Mouse (Mus musculus) gonadal fat pad, adult 2 months (tissue): ENCODE results near the gene Plekha7. TPM values are rescaled to one million over a fixed set of nuclear protein-coding genes. Genes with fewer than 3 reads are reported as not detected.
A peak's percentile ranks its signal among the peaks of the same experiment; 100 is the strongest.

Source experiments
- DNase-seq: peaks from one replicate; pipeline ENCODE4 v3.0.0-alpha.2; 2012; ENCODE audit warnings: low read depth
- polyA plus RNA-seq: library from polyadenylated mRNA; depleted of rRNA; stranded (reverse); fragments of >200 nt; gene quantifications from 2 replicates; pipeline ENCODE4 v1.2.3, GENCODE M21; 2012

Gene Plekha7
- polyA plus RNA-seq, 1 experiment, result 11.2 TPM

GRCm38 (mm10) chr7:116251516-116251915 is 56.7 kb downstream of the Plekha7 start:
- no peak for DNase-seq

GRCm38 (mm10) chr7:116248536-116248935 is 59.6 kb downstream of the Plekha7 start:
- DNase-seq, result peak; percentile 69

- no peak for DNase-seq
Measured at GRCm38 (mm10) chr7:116247377-116247729, 60.8 kb downstream of the Plekha7 start.

- DNase-seq, result no peak
Measured at GRCm38 (mm10) chr7:116246696-116247376, 61.3 kb downstream of the Plekha7 start.

GRCm38 (mm10) chr7:116245815-116246695 is 62.1 kb downstream of the Plekha7 start:
- no peak for DNase-seq

DNA sequence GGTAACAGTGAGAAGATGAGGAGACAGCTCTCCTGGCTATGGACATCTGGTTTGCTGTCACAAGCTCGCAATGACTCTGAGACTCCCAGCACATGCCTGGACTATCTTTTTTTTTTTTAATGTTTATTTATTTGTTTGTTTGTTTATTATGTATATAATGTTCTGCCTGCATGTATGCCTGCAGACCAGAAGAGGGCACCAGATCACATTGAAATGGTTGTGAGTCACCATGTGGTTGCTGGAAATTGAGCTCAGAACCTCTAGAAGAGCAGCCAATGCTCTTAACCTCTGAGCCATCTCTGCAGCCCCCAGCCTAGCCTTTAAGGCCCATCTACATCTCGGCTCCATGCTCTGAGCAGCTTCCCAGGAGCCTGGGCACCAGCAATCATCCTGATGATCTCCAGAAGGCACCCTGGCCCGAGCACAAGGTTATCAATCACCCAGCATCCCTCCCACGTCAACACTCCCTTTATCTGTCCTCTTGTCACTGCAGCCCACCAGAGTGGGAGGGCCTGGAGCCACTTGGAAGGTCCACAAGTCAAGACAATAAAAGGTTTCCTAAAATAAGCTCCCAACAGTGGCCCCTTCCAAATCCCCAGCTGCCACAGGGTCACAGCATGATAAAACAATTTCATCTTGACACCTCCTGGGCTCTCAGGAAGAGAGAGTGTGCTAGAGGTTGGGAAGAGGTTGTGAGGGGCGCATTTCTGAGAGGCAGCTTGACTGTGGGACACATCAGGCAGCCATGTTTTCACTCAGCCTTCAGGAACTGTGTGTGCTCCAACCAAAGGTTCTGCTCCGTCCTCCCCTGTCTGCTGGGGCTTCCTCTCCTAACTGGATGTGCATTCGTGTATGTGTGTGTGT is 63.6 kb downstream of the Plekha7 start:
- DNase-seq, result no peak

GRCm38 (mm10) chr7:116242810-116243209 is 65.4 kb downstream of the Plekha7 start:
- DNase-seq, result no peak

GRCm38 (mm10) chr7:116241601-116242000 is 66.6 kb downstream of the Plekha7 start:
- no peak for DNase-seq

- DNase-seq, result no peak
Measured at GRCm38 (mm10) chr7:116240791-116241474, 67.2 kb downstream of the Plekha7 start.

DNA sequence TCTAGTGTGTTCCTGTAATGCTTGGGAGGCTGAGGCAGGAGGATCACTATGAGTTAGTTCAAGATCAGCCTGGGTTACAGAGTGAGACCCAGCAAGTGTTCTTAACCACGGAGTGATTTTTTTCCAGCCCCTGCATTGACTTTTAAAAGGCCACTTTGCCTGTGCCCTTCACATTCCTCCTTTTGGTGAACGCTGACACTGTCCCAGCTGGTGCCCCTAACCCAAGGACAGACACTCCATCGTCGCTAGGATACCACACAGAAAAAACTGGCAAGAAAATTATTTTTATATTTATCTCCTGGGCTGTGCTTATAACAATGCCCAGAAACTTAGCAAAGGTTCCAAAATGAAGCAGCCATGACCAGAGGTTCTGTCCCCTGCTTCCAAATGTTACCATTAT is 67.8 kb downstream of the Plekha7 start:
- DNase-seq, result no peak

DNA sequence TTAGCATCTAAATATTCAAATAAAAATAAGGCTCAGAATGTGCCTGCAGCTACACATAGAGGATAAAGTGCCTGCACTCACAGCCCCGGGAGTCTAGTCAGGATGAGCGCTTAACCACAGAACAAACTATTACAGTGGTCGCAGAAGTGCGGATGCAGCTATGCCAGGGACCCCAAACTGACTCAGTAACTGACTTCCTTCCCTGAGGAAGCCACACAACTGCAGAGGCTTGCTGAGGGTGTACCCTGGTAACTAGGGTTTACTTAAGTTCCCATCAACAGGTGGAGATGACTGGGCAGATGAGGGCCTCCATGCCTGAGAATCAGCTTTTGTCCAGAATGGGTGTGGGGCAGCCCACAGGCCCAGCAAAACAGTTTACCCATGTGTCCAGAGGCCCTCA is 69.9 kb downstream of the Plekha7 start:
- no peak for DNase-seq

GRCm38 (mm10) chr7:116237157-116237981 is 70.8 kb downstream of the Plekha7 start:
- DNase-seq, result no peak

DNA sequence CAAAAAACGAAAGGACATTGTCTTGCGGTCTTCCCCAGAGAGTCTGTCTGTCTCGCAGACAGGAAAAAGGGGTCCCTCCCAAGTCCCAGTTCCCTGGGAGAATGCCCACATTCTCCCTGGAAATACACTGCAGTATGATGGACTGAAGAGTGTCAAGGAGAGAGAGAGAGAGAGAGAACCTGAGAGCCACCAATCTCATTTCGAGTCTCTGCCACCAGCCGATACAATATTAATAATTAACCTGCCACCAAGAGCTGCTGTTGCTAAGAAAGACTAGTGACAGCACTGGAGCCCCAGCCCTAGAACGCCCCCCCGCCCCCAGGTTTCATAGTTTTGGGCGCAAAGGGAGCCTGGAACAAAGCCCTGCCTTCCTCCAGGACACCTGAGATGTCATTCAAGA is 71.6 kb downstream of the Plekha7 start:
- DNase-seq, result no peak

DNA sequence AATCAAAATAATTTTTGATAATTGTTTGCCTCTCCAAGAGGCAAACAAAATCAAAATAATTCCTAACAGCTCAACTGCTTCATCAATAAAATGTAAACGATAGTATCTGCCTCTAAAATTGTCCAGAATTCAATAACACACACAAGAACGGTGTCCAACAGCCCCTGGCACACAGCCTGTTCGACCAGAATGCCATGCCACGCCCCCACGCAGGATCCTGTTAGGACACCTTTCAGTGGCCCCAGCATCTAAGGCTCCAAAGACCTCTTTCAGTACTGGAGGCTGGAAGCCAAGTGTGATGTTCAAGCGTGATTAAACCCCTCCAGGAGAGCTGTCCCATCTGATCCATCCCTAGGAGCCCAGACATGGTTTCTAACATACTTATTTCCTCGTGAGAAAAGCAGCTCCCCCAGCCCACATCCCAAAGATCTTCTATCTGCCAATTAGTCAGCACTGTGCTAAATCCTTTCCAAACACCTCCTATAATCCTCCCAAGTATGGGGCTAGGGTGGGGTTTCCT is 73.8 kb downstream of the Plekha7 start:
- DNase-seq, result no peak

DNA sequence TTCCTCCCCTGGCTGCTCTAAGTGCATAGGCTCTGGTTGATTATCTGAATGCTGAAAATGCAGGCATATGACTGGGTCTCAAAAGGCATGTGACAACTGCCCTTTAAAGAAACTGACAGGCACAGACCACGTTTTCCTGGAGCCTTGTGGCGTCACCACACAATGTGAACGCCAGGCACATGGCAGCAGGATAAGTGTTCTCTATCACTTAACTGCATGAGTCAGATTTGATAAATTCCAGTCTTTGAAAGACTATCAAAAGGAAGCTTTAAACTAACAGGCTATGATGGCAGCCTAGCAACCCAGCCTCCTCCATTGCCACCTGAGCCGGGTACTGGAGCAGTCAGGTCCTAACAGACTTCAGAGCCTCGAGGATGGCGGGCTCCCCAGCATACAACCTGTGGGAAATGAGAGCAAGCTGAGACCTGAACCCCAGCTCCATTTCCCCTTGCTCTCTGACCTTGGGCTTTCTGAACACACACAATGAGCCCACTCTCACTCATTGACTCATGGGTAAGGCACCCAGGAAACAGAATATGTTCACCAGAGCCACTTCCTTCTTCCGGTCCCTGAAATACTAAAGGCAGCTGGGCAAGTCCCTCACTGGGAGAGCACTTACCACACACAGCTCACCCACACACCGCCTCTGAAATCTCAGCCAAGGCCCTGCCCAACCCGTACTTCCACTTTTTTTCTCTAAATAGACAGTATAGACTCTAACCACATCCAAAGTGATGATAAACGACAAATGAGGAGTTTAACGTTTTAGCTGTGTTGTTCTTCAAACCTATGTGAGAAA is 77.2 kb downstream of the Plekha7 start:
- DNase-seq, result peak; percentile 36

- DNase-seq, result no peak
Measured at GRCm38 (mm10) chr7:116226877-116227282, 81.3 kb downstream of the Plekha7 start.

DNA sequence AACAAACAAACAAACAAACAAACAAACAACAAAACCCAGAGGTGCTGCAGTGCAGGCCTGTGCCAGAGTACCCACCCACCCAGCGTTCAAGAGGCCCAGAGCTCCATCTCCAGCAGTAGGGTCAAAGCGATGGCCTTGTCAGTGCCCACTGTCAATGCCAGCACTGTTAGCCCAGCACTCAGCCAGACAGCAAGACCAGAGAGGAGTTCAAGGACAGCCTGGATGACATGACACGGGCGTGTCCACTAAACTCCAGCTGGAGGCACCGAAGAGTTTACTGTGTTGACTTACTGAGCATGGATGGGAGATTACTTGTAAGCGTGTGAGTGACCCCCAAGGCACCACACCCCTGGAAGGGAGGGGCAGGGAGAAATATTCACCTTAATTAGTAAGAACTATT is 81.9 kb downstream of the Plekha7 start:
- DNase-seq, result no peak

GRCm38 (mm10) chr7:116224543-116224942 is 83.6 kb downstream of the Plekha7 start:
- DNase-seq, result no peak

DNA sequence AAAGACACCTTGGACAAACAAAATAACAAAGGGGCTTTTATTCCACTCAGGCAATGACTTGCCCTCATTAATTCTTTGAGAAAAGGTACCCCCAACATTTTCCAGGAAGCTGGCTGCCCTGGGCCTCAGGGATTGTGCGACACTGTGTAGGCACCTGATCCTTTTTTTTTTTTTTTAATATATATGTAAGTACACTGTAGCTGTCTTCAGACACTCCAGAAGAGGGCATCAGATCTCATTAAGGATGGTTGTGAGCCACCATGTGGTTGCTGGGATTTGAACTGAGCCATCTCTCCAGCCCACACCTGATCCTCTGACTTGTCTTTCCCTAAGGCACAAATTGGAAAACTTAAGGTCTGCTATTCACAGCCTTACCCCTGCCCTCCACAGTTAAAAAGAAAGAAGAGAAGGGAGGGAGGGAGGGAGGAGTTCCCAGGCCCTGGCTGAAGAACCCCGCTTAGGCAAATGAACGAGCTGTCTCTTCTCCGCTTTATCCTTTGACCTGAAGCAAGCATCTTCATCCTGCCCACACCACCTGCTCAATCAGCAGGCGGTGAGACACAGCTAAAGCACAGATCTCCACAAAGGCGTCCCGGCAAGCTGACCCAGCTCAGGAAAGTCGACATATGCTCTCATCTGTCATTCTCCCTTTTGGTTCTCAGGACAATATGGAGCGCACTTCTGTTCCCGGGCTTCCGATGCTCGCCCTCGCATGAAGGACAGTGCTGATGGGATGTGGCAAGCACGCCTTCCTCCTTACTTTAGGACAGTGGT is 85.0 kb downstream of the Plekha7 start:
- no peak for DNase-seq
